Mouse (Mus musculus): ENCODE data around the gene Smco3. TPM values are rescaled to one million over a fixed set of nuclear protein-coding genes. Genes with fewer than 3 reads are reported as not detected.
"Not testable (repeated sequence)": the region's sequence is repeated elsewhere in the genome, so short reads cannot be mapped to it uniquely, and the experiment has no call there.

Gene Smco3
- total RNA-seq (2014; fragmentation: Nextera tagmentation): not detected in 2 replicates
- total RNA-seq (2017): 0.12 and 0.38 TPM in 2 replicates
- not detected in 2 replicates for polyA plus RNA-seq (2012)

- H3K9me3 ChIP-seq (replicated peaks): peaks cover 4% of the 10 kb centered on the region
- no peaks in the 10 kb centered on the region for H3K36me3 ChIP-seq (replicated peaks)
- no peak within 1 kb of the TSS for H3K4me3 ChIP-seq (ENCODE audit: low read depth, low read length)
- TF ChIP-seq CTCF (IDR thresholded peaks at IDR 0.05; ENCODE audit: low read depth, low read length) (no peak), TAL1 (conservative IDR thresholded peaks at IDR 0.05; ENCODE audit: low read depth, low read length) (no peak), POLR2AphosphoS5 (IDR thresholded peaks at IDR 0.05; ENCODE audit: insufficient replicate concordance, low read depth, low read length) (no peak), GATA1 (IDR thresholded peaks at IDR 0.05; ENCODE audit: borderline replicate concordance, low read length) (no peak), GATA2 (IDR thresholded peaks at IDR 0.05; ENCODE audit: borderline replicate concordance, low read depth, low read length) (no peak)
- H3K27me3 ChIP-seq (ENCODE audit: insufficient read depth, low read length): peaks cover 4% of the 10 kb centered on the region
- H3K4me1 ChIP-seq (ENCODE audit: insufficient read depth, low read depth, low read length): peaks cover 10% of the 10 kb centered on the region; the same call in 1 of the 2 replicates
- DNase-seq (ENCODE audit: low spot score): no peak
- ATAC-seq (ENCODE audit: extremely low read depth, insufficient number of reproducible peaks, low FRiP score, poor library complexity, severe bottlenecking): no peak
Observed at GRCm38 (mm10) chr6:136835352-136835751, at the start of gene Smco3. TSS of gene Smco3 (minus strand) at chr6:136835452.

- not testable (repeated sequence) for H3K9me3 ChIP-seq (replicated peaks); H3K36me3 ChIP-seq (replicated peaks); ATAC-seq (ENCODE audit: extremely low read depth, insufficient number of reproducible peaks, low FRiP score, poor library complexity, severe bottlenecking); H3K4me1 ChIP-seq (ENCODE audit: insufficient read depth, low read depth, low read length); H3K4me3 ChIP-seq (ENCODE audit: low read depth, low read length); DNase-seq (ENCODE audit: low spot score)
- H3K27me3 ChIP-seq (ENCODE audit: insufficient read depth, low read length): peaks cover 14% of the 10 kb centered on the region
Observed at GRCm38 (mm10) chr6:136884766-136885165, 49.5 kb upstream of the Smco3 start.

- ATAC-seq (ENCODE audit: extremely low read depth, insufficient number of reproducible peaks, low FRiP score, poor library complexity, severe bottlenecking): no peak
- H3K27me3 ChIP-seq (ENCODE audit: insufficient read depth, low read length): peaks cover 14% of the 10 kb centered on the region
- no peaks in the 10 kb centered on the region for H3K36me3 ChIP-seq (replicated peaks)
- no peaks in the 10 kb centered on the region for H3K4me1 ChIP-seq (ENCODE audit: insufficient read depth, low read depth, low read length)
- H3K4me3 ChIP-seq (ENCODE audit: low read depth, low read length): no peak overlapping the region
- no peaks in the 10 kb centered on the region for H3K9me3 ChIP-seq (replicated peaks)
- TF ChIP-seq POLR2AphosphoS5 (IDR thresholded peaks at IDR 0.05; ENCODE audit: insufficient replicate concordance, low read depth, low read length) (no peak), GATA1 (IDR thresholded peaks at IDR 0.05; ENCODE audit: borderline replicate concordance, low read length) (no peak), TAL1 (conservative IDR thresholded peaks at IDR 0.05; ENCODE audit: low read depth, low read length) (no peak), CTCF (IDR thresholded peaks at IDR 0.05; ENCODE audit: low read depth, low read length) (no peak), GATA2 (IDR thresholded peaks at IDR 0.05; ENCODE audit: borderline replicate concordance, low read depth, low read length) (no peak)
- DNase-seq (ENCODE audit: low spot score): no peak
Observed at GRCm38 (mm10) chr6:136883961-136884360, 48.7 kb upstream of the Smco3 start.

- no peaks in the 10 kb centered on the region for H3K36me3 ChIP-seq (replicated peaks)
Observed at GRCm38 (mm10) chr6:136883431-136883915, 48.2 kb upstream of the Smco3 start.

GRCm38 (mm10) chr6:136881678-136882077 lies 46.4 kb upstream of the Smco3 start:
- Histone ChIP-seq H3K4me3 (ENCODE audit: low read depth, low read length) (no peak overlapping the region), H3K36me3 (replicated peaks) (no peaks in the 10 kb centered on the region), H3K9me3 (replicated peaks) (no peaks in the 10 kb centered on the region), H3K27me3 (ENCODE audit: insufficient read depth, low read length) (peaks cover 11% of the 10 kb centered on the region), H3K4me1 (ENCODE audit: insufficient read depth, low read depth, low read length) (no peaks in the 10 kb centered on the region)
- ATAC-seq (ENCODE audit: extremely low read depth, insufficient number of reproducible peaks, low FRiP score, poor library complexity, severe bottlenecking) (no peak), DNase-seq (ENCODE audit: low spot score) (no peak)
- no peak for TF ChIP-seq CTCF (IDR thresholded peaks at IDR 0.05; ENCODE audit: low read depth, low read length)
- no peak for TF ChIP-seq GATA2 (IDR thresholded peaks at IDR 0.05; ENCODE audit: borderline replicate concordance, low read depth, low read length)
- TF ChIP-seq TAL1 (conservative IDR thresholded peaks at IDR 0.05; ENCODE audit: low read depth, low read length): no peak

More at GRCm38 (mm10) chr6:136883431-136883915, 48.2 kb upstream of the Smco3 start:
- Histone ChIP-seq H3K9me3 (replicated peaks) (no peaks in the 10 kb centered on the region), H3K27me3 (ENCODE audit: insufficient read depth, low read length) (peaks cover 14% of the 10 kb centered on the region), H3K4me1 (ENCODE audit: insufficient read depth, low read depth, low read length) (no peaks in the 10 kb centered on the region), H3K4me3 (ENCODE audit: low read depth, low read length) (no peak overlapping the region)
- ATAC-seq (ENCODE audit: extremely low read depth, insufficient number of reproducible peaks, low FRiP score, poor library complexity, severe bottlenecking) (no peak), DNase-seq (ENCODE audit: low spot score) (no peak)
- no peak for TF ChIP-seq TAL1 (conservative IDR thresholded peaks at IDR 0.05; ENCODE audit: low read depth, low read length)
- no peak for TF ChIP-seq CTCF (IDR thresholded peaks at IDR 0.05; ENCODE audit: low read depth, low read length)
- no peak for TF ChIP-seq GATA1 (IDR thresholded peaks at IDR 0.05; ENCODE audit: borderline replicate concordance, low read length)
- TF ChIP-seq GATA2 (IDR thresholded peaks at IDR 0.05; ENCODE audit: borderline replicate concordance, low read depth, low read length): no peak
- TF ChIP-seq POLR2AphosphoS5 (IDR thresholded peaks at IDR 0.05; ENCODE audit: insufficient replicate concordance, low read depth, low read length): no peak

- Histone ChIP-seq H3K4me3 (ENCODE audit: low read depth, low read length) (no peak within 1 kb of the TSS), H3K36me3 (replicated peaks) (no peaks in the 10 kb centered on the region), H3K4me1 (ENCODE audit: insufficient read depth, low read depth, low read length) (no peaks in the 10 kb centered on the region), H3K27me3 (ENCODE audit: insufficient read depth, low read length) (peaks cover 13% of the 10 kb centered on the region), H3K9me3 (replicated peaks) (no peaks in the 10 kb centered on the region)
- no peak for ATAC-seq (ENCODE audit: extremely low read depth, insufficient number of reproducible peaks, low FRiP score, poor library complexity, severe bottlenecking)
- no peak for DNase-seq (ENCODE audit: low spot score)
- TF ChIP-seq GATA2 (IDR thresholded peaks at IDR 0.05; ENCODE audit: borderline replicate concordance, low read depth, low read length) (no peak), CTCF (IDR thresholded peaks at IDR 0.05; ENCODE audit: low read depth, low read length) (no peak), GATA1 (IDR thresholded peaks at IDR 0.05; ENCODE audit: borderline replicate concordance, low read length) (no peak), TAL1 (conservative IDR thresholded peaks at IDR 0.05; ENCODE audit: low read depth, low read length) (no peak), POLR2AphosphoS5 (IDR thresholded peaks at IDR 0.05; ENCODE audit: insufficient replicate concordance, low read depth, low read length) (no peak)
Observed at GRCm38 (mm10) chr6:136875670-136876069, 40.4 kb upstream of the Smco3 start, which contains the start of gene Mgp. TSS of gene Mgp (minus strand) at chr6:136875823.

GRCm38 (mm10) chr6:136874599-136874998 lies 39.3 kb upstream of the Smco3 start:
- Histone ChIP-seq H3K36me3 (replicated peaks) (no peaks in the 10 kb centered on the region), H3K9me3 (replicated peaks) (no peaks in the 10 kb centered on the region), H3K4me3 (ENCODE audit: low read depth, low read length) (no peak overlapping the region), H3K27me3 (ENCODE audit: insufficient read depth, low read length) (peaks cover 13% of the 10 kb centered on the region), H3K4me1 (ENCODE audit: insufficient read depth, low read depth, low read length) (no peaks in the 10 kb centered on the region)
- DNase-seq (ENCODE audit: low spot score): no peak
- no peak for ATAC-seq (ENCODE audit: extremely low read depth, insufficient number of reproducible peaks, low FRiP score, poor library complexity, severe bottlenecking)
- no peak for TF ChIP-seq GATA1 (IDR thresholded peaks at IDR 0.05; ENCODE audit: borderline replicate concordance, low read length)
- TF ChIP-seq CTCF (IDR thresholded peaks at IDR 0.05; ENCODE audit: low read depth, low read length): no peak
- no peak for TF ChIP-seq GATA2 (IDR thresholded peaks at IDR 0.05; ENCODE audit: borderline replicate concordance, low read depth, low read length)
- TF ChIP-seq TAL1 (conservative IDR thresholded peaks at IDR 0.05; ENCODE audit: low read depth, low read length): no peak
- TF ChIP-seq POLR2AphosphoS5 (IDR thresholded peaks at IDR 0.05; ENCODE audit: insufficient replicate concordance, low read depth, low read length): no peak

Data from G1E (cell line).